Mouse (Mus musculus): ENCODE measurements around the gene Mpig6b. TPM values are rescaled to one million over a fixed set of nuclear protein-coding genes. Genes with fewer than 3 reads are reported as not detected.

Mpig6b gene
- polyA plus RNA-seq, 1 experiment from 2014 or later = 1.2 TPM

DNA sequence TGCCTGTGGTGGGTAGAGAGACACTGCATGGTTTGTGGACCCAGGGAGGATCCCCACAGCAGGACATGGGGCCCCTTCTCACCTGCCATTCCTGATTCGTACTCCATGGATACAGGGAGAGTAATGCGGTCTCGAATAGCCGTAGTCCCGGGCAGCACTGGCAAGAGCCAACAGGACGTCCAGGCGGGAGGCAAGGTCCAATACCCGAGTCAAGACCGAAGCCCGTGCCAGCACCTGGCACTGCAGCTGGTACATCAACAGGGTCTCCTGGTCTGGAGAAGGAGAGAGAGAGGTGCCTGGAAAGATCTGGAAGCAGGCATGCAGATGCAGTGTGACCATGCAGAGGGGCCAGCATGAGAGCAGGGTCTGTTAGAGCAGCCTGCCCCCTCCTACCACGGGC lies 34.7 kb downstream of the Mpig6b start:
- H3K36me3 ChIP-seq = no peaks in the 10 kb centered on the region
- H3K27ac ChIP-seq (ENCODE audit: poor library complexity, severe bottlenecking) = no peak overlapping the region
- H3K4me3 ChIP-seq = no peak overlapping the region
- WGBS = 89% methylated on average over 11 of the region's 11 CpGs
- no peak overlapping the region for H3K9ac ChIP-seq
- H3K9me3 ChIP-seq (replicated peaks) = no peaks in the 10 kb centered on the region
- no peak overlapping the region for H3K4me2 ChIP-seq
- ATAC-seq (ENCODE audit: insufficient number of reproducible peaks, low FRiP score) = no peak
- peaks cover 23% of the 10 kb centered on the region for H3K4me1 ChIP-seq (replicated peaks)
- H3K27me3 ChIP-seq (replicated peaks) = no peaks in the 10 kb centered on the region

DNA sequence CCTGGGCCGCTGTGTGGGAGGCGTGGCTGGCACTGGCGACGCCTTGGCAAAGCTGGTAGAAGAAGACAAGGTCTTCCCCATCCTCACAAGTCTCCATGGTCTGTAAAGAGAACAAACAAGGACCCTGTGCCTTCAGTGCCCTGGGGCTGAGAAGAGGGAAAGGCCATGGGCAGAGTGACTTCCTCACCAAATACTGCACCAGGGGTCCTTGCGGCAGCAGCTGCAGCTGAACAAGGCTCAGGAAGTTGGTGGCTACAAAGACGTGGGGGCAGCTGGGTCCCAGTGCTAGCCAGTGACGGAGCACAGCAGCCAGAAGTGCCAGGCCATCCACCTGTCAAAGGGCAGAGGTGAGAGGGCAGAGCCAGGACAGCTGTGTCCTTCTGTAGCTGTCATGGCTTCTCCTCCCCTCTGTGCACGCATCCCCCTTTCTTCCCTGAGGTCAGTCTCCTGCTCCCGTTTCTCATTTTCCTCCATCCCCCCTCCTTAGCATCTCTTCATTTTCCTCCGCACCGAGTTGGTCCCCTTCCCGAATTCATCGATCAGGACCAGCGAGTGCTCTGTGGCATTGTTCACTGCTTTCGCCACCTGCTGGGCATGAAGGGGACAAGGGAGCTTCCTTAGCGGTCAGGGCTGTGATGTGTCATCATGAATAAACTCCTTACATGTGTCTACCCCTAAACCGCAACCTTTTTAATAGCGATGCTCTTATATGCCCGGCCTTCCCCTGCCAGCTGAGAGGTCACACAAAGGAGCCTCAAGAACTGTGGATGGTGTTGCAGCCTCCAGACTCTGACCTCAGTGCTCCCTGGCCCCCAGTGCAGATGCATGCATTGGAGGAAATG lies 36.1 kb downstream of the Mpig6b start:
- H3K4me3 ChIP-seq = no peak overlapping the region
- no peak overlapping the region; the same call in 1 of the 2 replicates for H3K9ac ChIP-seq
- ATAC-seq (ENCODE audit: insufficient number of reproducible peaks, low FRiP score) = no peak

DNA sequence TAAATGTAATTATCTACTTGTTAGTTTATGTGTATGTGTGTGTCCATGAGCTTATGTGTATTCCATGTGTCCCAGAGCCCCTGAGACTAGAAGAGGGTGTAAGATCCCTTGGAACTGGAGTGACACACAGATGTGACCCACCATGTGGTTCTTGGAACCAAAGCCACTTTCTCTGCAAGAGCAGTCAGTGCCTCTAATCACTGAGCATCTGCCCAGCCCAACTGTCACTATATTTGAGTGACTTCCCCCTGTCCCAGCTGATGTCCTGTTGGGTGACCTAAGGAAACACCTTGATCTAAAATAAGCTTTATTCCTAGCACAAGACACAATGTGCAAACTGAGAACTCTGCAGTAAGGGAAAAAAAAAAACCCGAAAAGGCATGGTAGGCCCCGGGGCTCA lies 37.7 kb downstream of the Mpig6b start:
- Histone ChIP-seq H3K4me1 (replicated peaks) (peaks cover 45% of the 10 kb centered on the region), H3K27ac (ENCODE audit: poor library complexity, severe bottlenecking) (no peak overlapping the region), H3K9ac (no peak overlapping the region), H3K36me3 (no peaks in the 10 kb centered on the region), H3K9me3 (replicated peaks) (no peaks in the 10 kb centered on the region), H3K4me2 (no peak overlapping the region), H3K27me3 (replicated peaks) (no peaks in the 10 kb centered on the region), H3K4me3 (no peak overlapping the region)
- WGBS = 87% methylated on average over 2 of the region's 2 CpGs
- ATAC-seq (ENCODE audit: insufficient number of reproducible peaks, low FRiP score) = no peak

More for the DNA sequence above, 36.1 kb downstream of the Mpig6b start:
- Histone ChIP-seq H3K4me2 (peak overlapping the region; percentile 24; the same call in 1 of the 2 replicates), H3K4me1 (replicated peaks) (peaks cover 30% of the 10 kb centered on the region), H3K27me3 (replicated peaks) (no peaks in the 10 kb centered on the region), H3K9me3 (replicated peaks) (no peaks in the 10 kb centered on the region), H3K27ac (ENCODE audit: poor library complexity, severe bottlenecking) (no peak overlapping the region), H3K36me3 (no peaks in the 10 kb centered on the region)
- 36% methylated on average over 19 of the region's 19 CpGs for WGBS

DNA sequence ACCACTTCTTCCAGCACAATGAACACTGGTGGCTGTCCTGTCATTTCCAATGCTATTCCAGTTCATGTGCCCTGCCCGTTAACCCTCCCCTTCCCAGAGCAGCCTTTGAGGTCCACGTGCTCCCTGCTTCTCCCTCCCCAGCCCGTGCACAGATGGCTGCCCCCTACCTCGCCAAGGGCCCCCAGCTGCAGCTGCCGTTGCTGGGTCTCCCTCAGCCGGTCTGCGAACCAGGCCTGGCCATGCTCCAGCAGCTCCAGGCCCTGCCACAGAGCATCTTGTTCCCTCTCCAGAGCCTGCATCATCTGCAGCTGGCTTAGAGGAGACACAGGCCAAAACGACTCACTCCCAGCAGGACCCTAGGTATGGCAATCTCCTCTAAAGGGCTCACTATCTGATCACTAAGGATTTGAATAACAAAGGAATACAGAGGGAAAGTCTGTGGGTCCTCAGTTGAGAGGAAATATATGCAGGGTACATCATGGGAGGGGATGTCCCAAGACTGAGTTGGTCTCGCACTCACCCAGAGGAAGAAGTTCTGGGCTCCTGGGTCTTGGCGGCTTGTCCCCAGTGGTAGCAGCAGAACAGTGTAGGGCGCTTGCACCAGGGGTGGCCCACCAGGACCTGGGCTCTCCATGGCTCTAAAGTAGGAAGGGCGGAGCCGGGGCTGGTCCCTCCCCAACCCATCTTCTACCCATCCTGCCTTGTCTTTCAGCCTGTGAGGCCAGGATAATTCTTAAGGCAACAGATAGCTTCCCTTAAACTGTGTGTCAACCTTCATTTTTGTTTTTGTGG lies 38.5 kb downstream of the Mpig6b start, which contains the start of gene Sapcd1:
Gene Sapcd1 (minus strand): TSS at position 740 of the 792 bp plus-strand sequence.
- 0 out of 2 replicates have a peak within 1 kb of the TSS, but pooled peaks have one; percentile 11 for H3K4me3 ChIP-seq
- 0 out of 2 replicates have a peak within 1 kb of the TSS, but pooled peaks have one; percentile 34 for H3K9ac ChIP-seq
- WGBS = 39% methylated on average over 13 of the region's 13 CpGs
- no peak for ATAC-seq (ENCODE audit: insufficient number of reproducible peaks, low FRiP score)
- H3K4me2 ChIP-seq = peak within 1 kb of the TSS; percentile 34; the same call in 1 of the 2 replicates
- peak within 1 kb of the TSS; percentile 61; the same call in 1 of the 2 replicates for H3K27ac ChIP-seq (ENCODE audit: poor library complexity, severe bottlenecking)
- H3K9me3 ChIP-seq (replicated peaks) = no peaks in the 10 kb centered on the region
- H3K36me3 ChIP-seq = no peaks in the 10 kb centered on the region
- peaks cover 53% of the 10 kb centered on the region for H3K4me1 ChIP-seq (replicated peaks)
- H3K27me3 ChIP-seq (replicated peaks) = no peaks in the 10 kb centered on the region

DNA sequence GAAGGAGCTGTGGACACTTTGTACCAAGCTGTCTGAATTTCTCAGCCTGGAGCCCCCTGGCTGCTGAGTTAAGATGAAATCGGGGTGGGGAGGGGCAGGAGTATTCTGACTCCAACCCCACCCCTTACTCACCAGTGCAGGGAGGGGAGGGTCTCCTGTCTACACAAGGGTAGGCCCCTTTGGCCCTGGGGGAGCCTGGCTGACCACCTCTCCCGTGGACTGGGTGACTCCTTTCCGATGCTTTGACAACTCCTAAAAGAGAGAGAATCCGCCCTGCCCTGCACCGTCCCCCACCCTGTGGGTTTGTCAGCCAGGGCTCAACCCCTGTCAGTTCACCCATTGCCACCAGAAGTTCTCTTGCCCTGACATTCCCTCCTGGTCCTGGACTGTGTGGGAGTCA lies 39.8 kb downstream of the Mpig6b start:
- no peak overlapping the region for H3K4me2 ChIP-seq
- H3K9ac ChIP-seq = no peak overlapping the region

DNA sequence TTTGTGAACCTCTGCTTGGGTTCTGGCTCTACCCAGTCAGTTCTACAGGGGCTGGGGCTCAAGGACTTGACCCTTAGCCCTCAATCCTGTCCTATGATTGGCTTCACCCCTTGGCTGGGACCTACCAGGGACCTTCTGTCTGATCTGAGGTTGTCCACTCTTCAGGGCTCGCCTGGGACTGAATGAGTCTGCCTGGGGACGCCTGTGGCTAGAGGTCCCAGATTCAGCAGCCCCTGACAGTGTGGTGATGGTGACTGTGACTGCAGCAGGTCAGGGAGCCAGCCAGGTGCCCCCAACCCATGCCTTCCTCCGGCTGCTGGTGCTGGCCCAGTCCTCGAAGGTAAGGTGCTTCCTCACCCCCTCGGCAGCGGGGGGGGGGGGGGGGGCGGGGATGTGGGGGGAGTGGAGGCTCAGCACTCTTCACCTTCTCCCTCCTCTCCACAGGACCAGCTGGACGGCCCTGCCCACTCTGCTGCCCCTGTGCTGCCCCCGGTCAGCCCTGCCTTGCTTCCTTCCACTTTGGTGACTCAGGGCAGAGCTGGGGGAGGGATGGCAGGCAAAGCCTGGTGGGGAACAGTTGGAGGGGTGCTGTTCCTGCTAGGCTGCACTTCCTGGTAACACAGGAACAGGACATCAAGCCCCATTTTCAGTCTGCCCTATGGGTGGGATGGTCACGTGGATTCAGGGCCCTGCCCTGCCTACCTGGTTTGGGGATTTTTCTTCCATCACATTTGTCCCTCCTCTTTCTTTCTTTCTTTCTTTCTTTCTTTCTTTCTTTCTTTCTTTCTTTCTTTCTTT lies 41.1 kb downstream of the Mpig6b start:
- 0 out of 2 replicates have a peak, but pooled peaks cover 5% of the 10 kb centered on the region for H3K27me3 ChIP-seq (replicated peaks)
- WGBS = 54% methylated on average over 10 of the region's 10 CpGs
- no peak overlapping the region for H3K4me3 ChIP-seq
- no peaks in the 10 kb centered on the region for H3K36me3 ChIP-seq
- no peak overlapping the region; the same call in 1 of the 2 replicates for H3K27ac ChIP-seq (ENCODE audit: poor library complexity, severe bottlenecking)
- H3K4me1 ChIP-seq (replicated peaks) = peaks cover 65% of the 10 kb centered on the region
- no peak for ATAC-seq (ENCODE audit: insufficient number of reproducible peaks, low FRiP score)
- no peak overlapping the region for H3K4me2 ChIP-seq
- peak overlapping the region; percentile 42; the same call in 1 of the 2 replicates for H3K9ac ChIP-seq
- no peaks in the 10 kb centered on the region for H3K9me3 ChIP-seq (replicated peaks)

More for the DNA sequence above, 39.8 kb downstream of the Mpig6b start:
- no peak for ATAC-seq (ENCODE audit: insufficient number of reproducible peaks, low FRiP score)
- H3K27me3 ChIP-seq (replicated peaks) = no peaks in the 10 kb centered on the region
- no peak overlapping the region for H3K4me3 ChIP-seq
- WGBS = 80% methylated on average over 5 of the region's 5 CpGs
- no peak overlapping the region for H3K27ac ChIP-seq (ENCODE audit: poor library complexity, severe bottlenecking)
- H3K9me3 ChIP-seq (replicated peaks) = no peaks in the 10 kb centered on the region
- H3K4me1 ChIP-seq (replicated peaks) = peaks cover 62% of the 10 kb centered on the region
- H3K36me3 ChIP-seq = no peaks in the 10 kb centered on the region

DNA sequence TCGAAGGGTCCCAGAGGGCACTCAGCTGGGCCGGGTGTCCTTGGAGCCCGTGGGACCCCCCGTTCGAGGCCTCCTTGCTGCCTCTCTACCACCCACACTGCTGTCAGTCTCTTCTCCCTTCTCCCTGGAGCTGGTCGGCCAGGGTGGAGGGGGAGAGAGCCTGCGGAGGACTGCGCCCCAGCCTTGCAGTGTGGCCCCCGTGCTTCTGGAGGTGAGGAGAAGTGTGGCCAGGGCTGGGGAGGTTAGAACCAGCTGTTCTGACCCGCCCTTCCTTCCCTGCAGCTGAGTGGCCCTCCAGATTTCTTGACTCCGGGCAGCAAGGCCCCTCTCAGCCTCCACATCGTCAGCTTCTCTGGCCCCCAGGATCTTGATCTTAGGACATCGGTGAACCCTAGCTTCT lies 41.7 kb downstream of the Mpig6b start:
- H3K36me3 ChIP-seq = no peaks in the 10 kb centered on the region
- no peak overlapping the region for H3K4me2 ChIP-seq
- no peak overlapping the region for H3K27ac ChIP-seq (ENCODE audit: poor library complexity, severe bottlenecking)
- no peak overlapping the region for H3K4me3 ChIP-seq
- H3K9ac ChIP-seq = peak overlapping the region; percentile 6; the same call in 1 of the 2 replicates
- ATAC-seq (ENCODE audit: insufficient number of reproducible peaks, low FRiP score) = no peak
- no peaks in the 10 kb centered on the region for H3K9me3 ChIP-seq (replicated peaks)
- peaks cover 61% of the 10 kb centered on the region for H3K4me1 ChIP-seq (replicated peaks)
- 0 out of 2 replicates have a peak, but pooled peaks cover 5% of the 10 kb centered on the region for H3K27me3 ChIP-seq (replicated peaks)
- 64% methylated on average over 12 of the region's 13 CpGs for WGBS

DNA sequence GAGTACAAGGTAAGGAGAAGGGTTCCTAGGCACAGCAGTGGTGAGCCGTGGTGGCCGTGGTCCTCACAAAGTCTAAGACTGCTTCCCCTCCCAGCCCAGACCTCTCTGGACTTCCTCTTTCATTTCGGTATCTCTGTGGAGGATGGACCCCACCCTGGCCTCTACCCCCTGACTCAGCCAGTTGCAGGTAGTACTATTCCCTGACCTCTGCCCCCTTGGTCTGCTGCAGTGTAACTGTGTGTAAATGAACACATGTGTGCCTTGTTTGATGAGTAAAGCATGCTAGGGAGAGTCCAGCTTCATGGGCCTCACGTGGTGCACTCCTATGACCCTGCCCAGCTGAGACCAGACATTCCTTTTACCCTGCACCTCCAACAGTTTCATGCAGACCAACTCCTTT lies 42.2 kb downstream of the Mpig6b start:
- WGBS = 56% methylated on average over 4 of the region's 4 CpGs
- H3K4me2 ChIP-seq = no peak overlapping the region
- no peaks in the 10 kb centered on the region for H3K9me3 ChIP-seq (replicated peaks)
- no peak for ATAC-seq (ENCODE audit: insufficient number of reproducible peaks, low FRiP score)
- peak overlapping the region; percentile 6; the same call in 1 of the 2 replicates for H3K9ac ChIP-seq
- H3K27ac ChIP-seq (ENCODE audit: poor library complexity, severe bottlenecking) = no peak overlapping the region
- no peaks in the 10 kb centered on the region for H3K36me3 ChIP-seq
- H3K4me3 ChIP-seq = no peak overlapping the region
- H3K27me3 ChIP-seq (replicated peaks) = 0 out of 2 replicates have a peak, but pooled peaks cover 5% of the 10 kb centered on the region
- peaks cover 60% of the 10 kb centered on the region for H3K4me1 ChIP-seq (replicated peaks)

DNA sequence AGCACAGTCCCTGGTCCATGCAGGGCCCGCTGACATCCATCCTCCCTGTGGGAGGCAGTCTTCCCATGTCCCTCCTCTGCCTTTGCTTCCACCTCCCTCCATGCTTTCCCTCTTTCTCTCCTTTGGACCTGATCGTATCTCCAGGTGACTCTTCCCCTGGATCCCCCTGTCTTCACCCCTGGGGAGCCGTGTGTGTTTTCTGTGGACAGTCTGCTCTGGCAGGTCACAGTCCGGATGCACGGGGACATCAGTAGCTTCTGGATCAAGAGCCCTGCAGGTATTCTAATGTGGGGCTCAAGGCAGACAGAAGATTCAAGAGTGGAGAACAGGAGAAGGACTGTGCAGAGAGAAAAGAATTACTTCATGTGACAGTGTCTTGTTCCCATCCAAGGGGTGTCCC lies 42.8 kb downstream of the Mpig6b start:
- 85% methylated on average over 5 of the region's 5 CpGs for WGBS
- H3K36me3 ChIP-seq = no peaks in the 10 kb centered on the region
- H3K9me3 ChIP-seq (replicated peaks) = no peaks in the 10 kb centered on the region
- peaks cover 58% of the 10 kb centered on the region for H3K4me1 ChIP-seq (replicated peaks)
- H3K27ac ChIP-seq (ENCODE audit: poor library complexity, severe bottlenecking) = no peak overlapping the region
- no peak overlapping the region for H3K4me3 ChIP-seq
- no peak overlapping the region for H3K9ac ChIP-seq
- no peak overlapping the region for H3K4me2 ChIP-seq
- peaks cover 5% of the 10 kb centered on the region; the same call in 1 of the 2 replicates for H3K27me3 ChIP-seq (replicated peaks)
- ATAC-seq (ENCODE audit: insufficient number of reproducible peaks, low FRiP score) = no peak

DNA sequence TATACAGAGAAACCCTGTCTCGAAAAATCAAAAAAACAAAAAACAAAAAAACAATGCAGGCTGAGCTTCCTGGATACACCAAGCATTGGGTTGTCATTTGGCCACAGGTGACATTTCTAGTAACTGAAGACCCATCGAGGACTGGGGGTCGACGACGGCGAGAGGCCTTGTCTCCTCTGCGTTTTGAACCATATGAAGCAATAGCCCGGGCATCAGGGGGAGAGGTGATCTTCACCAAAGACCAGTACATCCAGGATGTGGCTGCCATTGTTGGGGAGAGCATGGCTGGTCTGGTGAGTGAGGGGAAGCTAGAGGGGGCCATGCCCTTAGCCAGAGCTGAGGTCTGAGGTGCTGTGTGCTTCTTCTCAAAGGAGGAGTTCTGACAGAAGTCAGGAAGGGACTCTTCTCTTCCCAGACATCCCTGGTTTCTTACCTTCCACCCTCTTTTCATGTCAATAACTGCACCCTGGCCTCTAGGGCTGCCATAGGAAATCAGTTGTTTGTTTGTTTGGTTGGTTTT lies 43.4 kb downstream of the Mpig6b start:
- no peaks in the 10 kb centered on the region for H3K9me3 ChIP-seq (replicated peaks)
- H3K27me3 ChIP-seq (replicated peaks) = peaks cover 5% of the 10 kb centered on the region; the same call in 1 of the 2 replicates
- no peak overlapping the region for H3K4me3 ChIP-seq
- ATAC-seq (ENCODE audit: insufficient number of reproducible peaks, low FRiP score) = no peak
- H3K4me2 ChIP-seq = no peak overlapping the region
- H3K27ac ChIP-seq (ENCODE audit: poor library complexity, severe bottlenecking) = peak overlapping the region; percentile 75
- no peaks in the 10 kb centered on the region for H3K36me3 ChIP-seq
- H3K9ac ChIP-seq = no peak overlapping the region
- 91% methylated on average over 8 of the region's 8 CpGs for WGBS
- peaks cover 56% of the 10 kb centered on the region for H3K4me1 ChIP-seq (replicated peaks)
